Mouse (Mus musculus) forebrain, postnatal 0 days (tissue): Measurements from ENCODE around the gene Pxn. TPM values are rescaled to one million over a fixed set of nuclear protein-coding genes. Genes with fewer than 3 reads are reported as not detected.

Source experiments
- ATAC-seq: fragments of 200-750 bp; cut with Nextera tagmentation; 2 replicates; pipeline ENCODE4 v1.8.0; 2017; ENCODE audit warnings: mild to moderate bottlenecking, moderate library complexity
- DNase-seq: peaks from one replicate; pipeline ENCODE4 v3.0.0-alpha.2; 2015
- H3K27ac ChIP-seq: fragments of 300-500 bp; sonication (generic); 2 replicates; pipeline ENCODE4 v1.5.1; 2014; ENCODE audit warnings: low read depth, mild to moderate bottlenecking, antibody characterized with exemption, low read length, moderate library complexity, mixed read lengths
- H3K27me3 ChIP-seq: fragments of 300-500 bp; sonication (generic); 2 replicates; pipeline ENCODE4 v1.6.1; 2014; ENCODE audit warnings: mild to moderate bottlenecking, low read length, mixed read lengths; ENCODE audit not compliant: insufficient read depth
- H3K36me3 ChIP-seq: fragments of 300-500 bp; sonication (generic); 2 replicates; pipeline ENCODE4 v1.6.1; 2014; ENCODE audit warnings: mild to moderate bottlenecking, moderate library complexity; ENCODE audit not compliant: insufficient read depth
- H3K4me1 ChIP-seq: fragments of 300-500 bp; sonication (generic); 2 replicates; pipeline ENCODE4 v1.6.1; 2014; ENCODE audit warnings: antibody characterized with exemption; ENCODE audit not compliant: insufficient read depth
- H3K4me2 ChIP-seq: fragments of 300-500 bp; sonication (generic); 2 replicates; pipeline ENCODE4 v1.6.1; 2014; ENCODE audit warnings: low read depth, mild to moderate bottlenecking, moderate library complexity
- H3K4me3 ChIP-seq: fragments of 300-500 bp; sonication (generic); 2 replicates; pipeline ENCODE4 v1.5.1; 2014; ENCODE audit warnings: low read depth, low read length, mixed read lengths
- H3K9ac ChIP-seq: fragments of 300-500 bp; sonication (generic); 2 replicates; pipeline ENCODE4 v1.6.1; 2014; ENCODE audit warnings: mild to moderate bottlenecking
- H3K9me3 ChIP-seq: fragments of 300-500 bp; sonication (generic); 2 replicates; pipeline ENCODE4 v1.6.1; 2016; ENCODE audit warnings: low read length
- CTCF ChIP-seq: sonication (generic); IDR thresholded peaks from 2 replicates; pipeline ENCODE4 v1.5.1; 2016; ENCODE audit warnings: antibody characterized with exemption, control low read depth, low read depth
- WGBS: fragments of 180-500 bp; shearing (Covaris S2); extraction: QIAGEN DNeasy Blood & Tissue Kit; methylation state at CpG from one replicate; pipeline ENCODE4 v1.1.7; 2014; 5-methylcytosine and 5-hydroxymethylcytosine counted together
- polyA plus RNA-seq: library from polyadenylated mRNA; unstranded; fragments of >200 nt; fragmentation: Nextera tagmentation; extraction: Ambion mirVana; gene quantifications from 2 replicates; pipeline ENCODE4 v1.2.1, GENCODE M21; 2015
- total RNA-seq: library from RNA; depleted of rRNA; stranded (reverse); fragments of >200 nt; gene quantifications from 2 replicates; pipeline ENCODE4 v1.2.3, GENCODE M21; 2014

Gene Pxn
- total and polyA plus RNA-seq, 2 experiments from 2014 or later, result 14.8 to 29.8 TPM

GRCm38 (mm10) chr5:115487353-115487752 is 19.1 kb upstream of the Pxn start:
- no peak for ATAC-seq
- no peak for TF ChIP-seq CTCF
- Histone ChIP-seq H3K27ac (no peak overlapping the region), H3K9me3 (no peaks in the 10 kb centered on the region), H3K4me3 (no peak overlapping the region), H3K27me3 (no peaks in the 10 kb centered on the region), H3K4me1 (peaks cover 10% of the 10 kb centered on the region), H3K9ac (no peak overlapping the region), H3K36me3 (no peaks in the 10 kb centered on the region), H3K4me2 (no peak overlapping the region)
- DNase-seq, result no peak
- WGBS, result 83% methylated on average over 8 of the region's 8 CpGs

- H3K27me3 ChIP-seq, result no peaks in the 10 kb centered on the region
- peaks cover 6% of the 10 kb centered on the region; the same call in 1 of the 2 replicates for H3K4me1 ChIP-seq
- peak overlapping the region; percentile 72; the same call in 1 of the 2 replicates for H3K4me2 ChIP-seq
- DNase-seq (no peak), ATAC-seq (no peak)
- H3K9ac ChIP-seq, result 0 out of 2 replicates have a peak overlapping the region, but pooled peaks have one; percentile 82
- TF ChIP-seq CTCF, result 0 out of 2 replicates have a peak, but pooled peaks have one; percentile 4
- H3K9me3 ChIP-seq, result no peaks in the 10 kb centered on the region
- 69% methylated on average over 9 of the region's 9 CpGs for WGBS
- no peak overlapping the region for H3K4me3 ChIP-seq
- no peaks in the 10 kb centered on the region for H3K36me3 ChIP-seq
- no peak overlapping the region for H3K27ac ChIP-seq
Measured at GRCm38 (mm10) chr5:115487942-115488580, 18.4 kb upstream of the Pxn start.

GRCm38 (mm10) chr5:115488841-115489698 is 17.4 kb upstream of the Pxn start:
- Histone ChIP-seq H3K36me3 (no peaks in the 10 kb centered on the region), H3K4me1 (peaks cover 6% of the 10 kb centered on the region; the same call in 1 of the 2 replicates), H3K27ac (peak overlapping the region; percentile 100), H3K9me3 (no peaks in the 10 kb centered on the region), H3K9ac (peak overlapping the region; percentile 82), H3K27me3 (no peaks in the 10 kb centered on the region), H3K4me3 (peak overlapping the region; percentile 32), H3K4me2 (peak overlapping the region; percentile 72)
- no peak for TF ChIP-seq CTCF
- under 1% methylated on average over 39 of the region's 39 CpGs for WGBS
- peak; percentile 82 for ATAC-seq
- peak; percentile 92 for DNase-seq

- no peaks in the 10 kb centered on the region for H3K27me3 ChIP-seq
- H3K9ac ChIP-seq, result peak overlapping the region; percentile 82
- no peaks in the 10 kb centered on the region for H3K36me3 ChIP-seq
- WGBS, result under 1% methylated on average over 50 of the region's 50 CpGs
- peak overlapping the region; percentile 100 for H3K27ac ChIP-seq
- DNase-seq (peak; percentile 96), ATAC-seq (peak; percentile 84)
- no peak for TF ChIP-seq CTCF
- H3K4me2 ChIP-seq, result peak overlapping the region; percentile 72
- H3K4me3 ChIP-seq, result peak overlapping the region; percentile 32
- peaks cover 6% of the 10 kb centered on the region; the same call in 1 of the 2 replicates for H3K4me1 ChIP-seq
- no peaks in the 10 kb centered on the region for H3K9me3 ChIP-seq
Measured at GRCm38 (mm10) chr5:115489699-115490637, 16.5 kb upstream of the Pxn start.

- WGBS, result 9% methylated on average over 8 of the region's 8 CpGs
- ATAC-seq, result no peak
- Histone ChIP-seq H3K4me3 (no peak overlapping the region), H3K27ac (no peak overlapping the region), H3K4me2 (peak overlapping the region; percentile 72), H3K27me3 (no peaks in the 10 kb centered on the region), H3K9me3 (no peaks in the 10 kb centered on the region), H3K9ac (no peak overlapping the region), H3K36me3 (no peaks in the 10 kb centered on the region), H3K4me1 (peaks cover 6% of the 10 kb centered on the region; the same call in 1 of the 2 replicates)
- no peak for TF ChIP-seq CTCF
- DNase-seq, result no peak
Measured at GRCm38 (mm10) chr5:115490638-115491000, 15.9 kb upstream of the Pxn start.

GRCm38 (mm10) chr5:115491076-115491475 is 15.4 kb upstream of the Pxn start:
- no peak for ATAC-seq
- 27% methylated on average over 5 of the region's 5 CpGs for WGBS
- Histone ChIP-seq H3K4me2 (0 out of 2 replicates have a peak overlapping the region, but pooled peaks have one; percentile 72), H3K36me3 (no peaks in the 10 kb centered on the region), H3K4me3 (no peak overlapping the region), H3K27ac (no peak overlapping the region), H3K27me3 (no peaks in the 10 kb centered on the region), H3K4me1 (peaks cover 6% of the 10 kb centered on the region; the same call in 1 of the 2 replicates), H3K9ac (no peak overlapping the region), H3K9me3 (no peaks in the 10 kb centered on the region)
- peak; percentile 21; the same call in 1 of the 2 replicates for TF ChIP-seq CTCF
- no peak for DNase-seq
